Mouse (Mus musculus) small intestine, adult 2 months (tissue): ENCODE measurements at regions not wholly inside any gene's neighbourhood (a gene's known extent, or its start where the extent isn't known, plus 50 kb on each side); places are given as distances from the start of the nearest gene placed in this dataset.

Experiments
- CTCF ChIP-seq: fragments of 200-500 bp; IDR thresholded peaks from 2 replicates; pipeline ENCODE4 v1.5.1; 2012; ENCODE audit warnings: low read depth, mild to moderate bottlenecking, control low read depth, inconsistent platforms, low read length, moderate library complexity, mixed read lengths; ENCODE audit not compliant: insufficient replicate concordance, insufficient read length; ENCODE audit errors: extremely low read depth
- POLR2A ChIP-seq: fragments of 200-500 bp; IDR thresholded peaks from 2 replicates; pipeline ENCODE4 v1.6.1; 2012; ENCODE audit warnings: low read depth, mild to moderate bottlenecking, control low read depth, inconsistent platforms, low read length, moderate library complexity

DNA sequence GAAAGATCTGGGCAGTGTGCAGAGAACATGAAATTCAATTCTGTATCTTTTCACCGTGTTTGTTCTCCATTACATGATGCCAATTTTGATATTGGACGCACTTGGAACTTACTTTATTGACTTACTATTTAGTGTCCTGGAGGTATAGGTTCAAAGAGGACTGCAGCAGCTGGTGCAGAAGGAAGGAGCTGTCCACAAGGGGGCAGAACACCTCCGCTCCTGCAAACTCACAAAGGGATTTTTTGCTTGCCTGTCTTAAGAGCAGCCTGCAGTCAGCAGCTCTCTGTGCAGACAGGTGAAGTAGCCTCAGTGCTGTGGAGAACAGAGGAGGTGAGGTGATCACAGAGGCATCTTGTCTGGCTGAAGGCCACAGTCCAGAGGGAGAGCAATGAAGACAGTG lies 84.8 kb upstream of the Olfr1507 start:
- TF ChIP-seq POLR2A: no peak
- TF ChIP-seq CTCF: no peak
